Mouse (Mus musculus) frontal cortex, adult 2 months (tissue): Measurements from ENCODE around the gene Tob1. TPM values are rescaled to one million over a fixed set of nuclear protein-coding genes. Genes with fewer than 3 reads are reported as not detected.

ENCODE experiments used
- DNase-seq, 2 experiments: peaks; one replicate each; pipeline ENCODE4 v3.0.0; 2022; ENCODE audit warnings: low spot score in 1 of 2; ENCODE audit errors: extremely low spot score in 1 of 2
- polyA plus RNA-seq: library from polyadenylated mRNA; depleted of rRNA; stranded (reverse); fragments of >200 nt; gene quantifications from 2 replicates; pipeline ENCODE4 v1.2.3, GENCODE M21; 2012

Tob1 gene
- polyA plus RNA-seq, 1 experiment: 45.5 TPM

GRCm38 (mm10) chr11:94198405-94199146 lies 12.7 kb upstream of the Tob1 start:
- DNase-seq: no peak

- DNase-seq: no peak
Measured at GRCm38 (mm10) chr11:94199771-94200170, 11.5 kb upstream of the Tob1 start.

GRCm38 (mm10) chr11:94200422-94200821 lies 10.8 kb upstream of the Tob1 start:
- no peak for DNase-seq

GRCm38 (mm10) chr11:94202106-94202505 lies 9.1 kb upstream of the Tob1 start:
- no peak for DNase-seq

GRCm38 (mm10) chr11:94203066-94203465 lies 8.2 kb upstream of the Tob1 start:
- DNase-seq: no peak

- DNase-seq: no peak
Measured at GRCm38 (mm10) chr11:94206398-94207114, 4.7 kb upstream of the Tob1 start.

- no peak for DNase-seq
Measured at GRCm38 (mm10) chr11:94208811-94209675, 2.2 kb upstream of the Tob1 start.

GRCm38 (mm10) chr11:94209695-94210131 lies 1.5 kb upstream of the Tob1 start:
- peak; percentile 58 to 60 for DNase-seq

- peak; percentile 94 to 95 for DNase-seq
Measured at GRCm38 (mm10) chr11:94210191-94211086, 815 bp upstream of the Tob1 start.

GRCm38 (mm10) chr11:94211651-94212488 lies 616 bp downstream of the Tob1 start:
- peak in 1 of 2 experiments; percentile 63 for DNase-seq

- no peak for DNase-seq
Measured at GRCm38 (mm10) chr11:94212489-94212836, 1.2 kb downstream of the Tob1 start.

- no peak for DNase-seq
Measured at GRCm38 (mm10) chr11:94212997-94213396, 1.7 kb downstream of the Tob1 start.

- no peak for DNase-seq
Measured at GRCm38 (mm10) chr11:94213735-94214594, 2.7 kb downstream of the Tob1 start.

- no peak for DNase-seq
Measured at GRCm38 (mm10) chr11:94215581-94215980, 4.3 kb downstream of the Tob1 start.

GRCm38 (mm10) chr11:94216247-94216646 lies 5.0 kb downstream of the Tob1 start:
- no peak for DNase-seq

- DNase-seq: no peak
Measured at GRCm38 (mm10) chr11:94221257-94221656, 10.0 kb downstream of the Tob1 start.

- DNase-seq: no peak
Measured at GRCm38 (mm10) chr11:94223531-94223930, 12.3 kb downstream of the Tob1 start.

GRCm38 (mm10) chr11:94225985-94226384 lies 14.7 kb downstream of the Tob1 start:
- peak; percentile 54 to 82 for DNase-seq
